Mouse (Mus musculus) ES-E14 (cell line): ENCODE data around the gene Capzb.

ENCODE experiments used
- ZC3H11A ChIP-seq: IDR thresholded peaks from 2 replicates; pipeline ENCODE4 v1.6.1; 2012; ENCODE audit warnings: low read depth, mild to moderate bottlenecking, inconsistent platforms, low read length, borderline replicate concordance
- ZNF384 ChIP-seq: IDR thresholded peaks from 2 replicates; pipeline ENCODE4 v1.6.1; 2012; ENCODE audit warnings: low read depth, low read length, inconsistent platforms

DNA sequence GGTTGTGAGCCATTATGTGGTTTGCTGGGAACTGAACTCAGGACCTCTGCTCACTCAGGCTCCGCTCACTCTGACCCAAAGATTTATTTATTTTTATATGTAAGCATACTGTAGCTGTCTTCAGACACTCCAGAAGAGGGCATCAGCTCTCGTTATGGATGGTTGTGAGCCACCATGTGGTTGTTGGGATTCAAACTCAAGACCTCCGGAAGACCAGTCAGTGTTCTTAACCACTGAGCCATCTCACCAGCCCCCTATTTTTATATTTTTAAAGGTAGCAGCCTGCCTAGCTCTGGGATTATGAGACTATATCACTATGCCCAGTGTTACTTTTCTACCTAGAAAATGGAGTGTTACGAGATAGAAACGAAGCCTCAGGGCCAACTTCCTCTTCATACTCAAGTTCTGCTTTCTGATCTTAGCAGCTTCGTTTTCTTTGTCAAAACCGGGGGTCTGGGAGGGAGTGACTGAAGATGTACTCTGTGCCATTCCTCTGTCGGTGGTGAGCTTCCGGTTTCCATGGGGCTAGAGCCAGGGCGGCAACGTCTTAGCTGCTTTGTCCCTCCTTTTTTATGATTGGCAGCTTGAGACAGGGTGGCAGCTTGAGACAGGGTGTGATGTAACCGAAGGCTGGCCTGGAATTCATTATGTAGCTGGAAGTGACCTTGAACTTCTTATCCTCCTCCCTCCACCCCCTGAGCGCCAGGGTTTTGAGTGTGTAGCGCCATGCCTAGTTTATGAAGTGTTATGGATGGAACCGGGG lies 23.5 kb upstream of the Capzb start:
- TF ChIP-seq ZC3H11A, result no peak
- no peak for TF ChIP-seq ZNF384
